Mouse (Mus musculus) small intestine, adult 2 months (tissue): Measurements from ENCODE around the gene Hyal3. TPM values are rescaled to one million over a fixed set of nuclear protein-coding genes. Genes with fewer than 3 reads are reported as not detected.
A peak's percentile ranks its signal among the peaks of the same experiment; 100 is the strongest.

Experiments used
- H3K27ac ChIP-seq: fragments of 200-500 bp; 2 replicates; pipeline ENCODE4 v1.5.1; 2012; ENCODE audit warnings: low read depth, low read length, control low read depth, inconsistent platforms; ENCODE audit not compliant: insufficient read depth
- H3K27me3 ChIP-seq: fragments of 200-500 bp; 2 replicates; pipeline ENCODE4 v1.6.1; 2012; ENCODE audit warnings: mild to moderate bottlenecking, moderate library complexity, low read length, inconsistent platforms; ENCODE audit not compliant: control insufficient read depth, insufficient read depth
- H3K36me3 ChIP-seq: fragments of 200-500 bp; 2 replicates; pipeline ENCODE4 v1.6.1; 2012; ENCODE audit warnings: mild to moderate bottlenecking, low read length, control low read depth, inconsistent platforms; ENCODE audit not compliant: control insufficient read depth, insufficient read depth
- H3K4me1 ChIP-seq: fragments of 200-500 bp; 2 replicates; pipeline ENCODE4 v1.6.1; 2012; ENCODE audit warnings: low read length, inconsistent platforms, mixed read lengths; ENCODE audit not compliant: control insufficient read depth, insufficient read depth, insufficient read length
- H3K4me3 ChIP-seq: fragments of 200-500 bp; 2 replicates; pipeline ENCODE4 v1.5.1; 2012; ENCODE audit warnings: low read depth, mild to moderate bottlenecking, control low read depth, inconsistent platforms, low read length, moderate library complexity
- CTCF ChIP-seq: fragments of 200-500 bp; IDR thresholded peaks from 2 replicates; pipeline ENCODE4 v1.5.1; 2012; ENCODE audit warnings: low read depth, mild to moderate bottlenecking, control low read depth, inconsistent platforms, low read length, moderate library complexity, mixed read lengths; ENCODE audit not compliant: insufficient replicate concordance, insufficient read length; ENCODE audit errors: extremely low read depth
- POLR2A ChIP-seq: fragments of 200-500 bp; IDR thresholded peaks from 2 replicates; pipeline ENCODE4 v1.6.1; 2012; ENCODE audit warnings: low read depth, mild to moderate bottlenecking, control low read depth, inconsistent platforms, low read length, moderate library complexity
- WGBS: fragments of 180-500 bp; shearing (Covaris S2); methylation state at CpG from one replicate; pipeline ENCODE4 v1.1.7; 2018; 5-methylcytosine and 5-hydroxymethylcytosine counted together
- polyA plus RNA-seq: library from polyadenylated mRNA; depleted of rRNA; stranded (reverse); fragments of >200 nt; gene quantifications from 2 replicates; pipeline ENCODE4 v1.2.3, GENCODE M21; 2012

The Hyal3 gene
- polyA plus RNA-seq, 1 experiment, result 0.89 TPM

DNA sequence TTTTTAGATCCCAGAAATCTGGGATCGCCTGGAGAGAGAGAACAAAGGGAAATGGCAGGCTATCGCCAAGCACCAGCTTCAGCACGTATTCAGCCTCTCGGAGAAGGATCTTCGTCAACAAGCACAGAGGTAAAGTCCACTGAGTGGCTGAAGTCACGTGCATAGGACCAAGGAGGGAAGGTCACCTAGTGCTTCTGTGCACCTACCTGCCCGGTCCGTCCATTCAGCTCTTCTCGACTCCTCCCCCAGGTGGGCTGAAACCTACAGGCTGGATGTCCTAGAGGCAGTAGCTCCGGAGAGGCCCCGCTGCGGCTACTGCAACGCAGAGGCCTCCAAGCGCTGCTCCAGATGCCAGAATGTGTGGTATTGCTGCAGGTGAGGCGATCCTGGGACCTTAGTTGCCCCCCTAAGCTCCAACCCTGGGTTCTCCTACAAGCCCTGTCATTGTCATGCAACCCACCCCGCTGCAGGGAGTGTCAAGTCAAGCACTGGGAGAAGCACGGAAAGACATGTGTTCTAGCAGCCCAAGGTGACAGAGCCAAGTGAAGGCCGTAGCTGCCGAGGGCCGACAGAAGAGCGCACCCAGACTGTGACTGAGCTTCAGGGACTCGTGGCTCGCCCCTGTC lies 30.0 kb upstream of the Hyal3 start:
- H3K4me3 ChIP-seq, result no peak overlapping the region
- 58% methylated on average over 23 of the region's 23 CpGs for WGBS

DNA sequence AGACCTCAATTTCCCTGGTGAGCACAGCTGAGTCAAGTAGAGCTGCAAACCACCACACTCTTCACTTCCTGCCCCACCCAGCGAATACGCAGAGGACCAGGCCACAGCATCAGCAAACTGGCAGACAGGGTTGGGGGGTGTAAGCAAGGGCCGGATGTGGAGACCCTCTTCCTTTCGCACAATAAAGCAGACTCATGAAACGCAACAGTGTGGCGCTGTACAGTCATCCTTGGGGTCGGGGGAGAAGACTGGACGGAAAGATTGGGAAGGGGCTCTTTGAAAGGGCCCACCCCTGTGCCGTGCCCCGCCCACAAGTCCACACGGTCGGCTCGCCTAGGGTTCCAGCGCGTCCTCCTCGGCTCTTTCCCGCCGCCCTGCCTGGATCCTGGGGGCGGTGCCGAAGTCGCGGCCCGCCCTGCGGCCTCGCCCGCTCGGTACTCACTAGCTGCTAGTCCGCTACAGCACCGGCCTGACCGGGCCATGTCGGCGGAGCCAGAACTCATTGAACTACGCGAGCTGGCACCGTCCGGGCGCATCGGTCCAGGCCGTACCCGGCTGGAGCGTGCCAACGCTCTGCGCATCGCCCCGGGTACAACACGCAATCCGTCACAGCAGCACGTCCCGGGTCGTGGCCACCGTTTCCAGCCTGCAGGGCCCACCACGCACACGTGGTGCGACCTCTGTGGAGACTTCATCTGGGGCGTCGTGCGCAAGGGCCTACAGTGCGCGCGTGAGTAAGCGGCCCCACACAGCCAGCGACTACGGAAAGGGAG lies 29.3 kb upstream of the Hyal3 start, which contains the start of gene Rassf1:
Gene Rassf1, plus strand, starts transcription at position 439 of the 773 bp plus-strand sequence.
- H3K4me3 ChIP-seq, result peak within 1 kb of the TSS; percentile 65
- peak within 1 kb of the TSS; percentile 33 for H3K27ac ChIP-seq
- TF ChIP-seq CTCF, result no peak
- no peak for TF ChIP-seq POLR2A
- H3K36me3 ChIP-seq, result no peaks in the 10 kb centered on the region
- H3K4me1 ChIP-seq, result peaks cover 21% of the 10 kb centered on the region
- WGBS, result 3% methylated on average over 63 of the region's 63 CpGs
- no peaks in the 10 kb centered on the region for H3K27me3 ChIP-seq

More for the DNA sequence above, 30.0 kb upstream of the Hyal3 start:
- TF ChIP-seq POLR2A (no peak), CTCF (no peak)
- peaks cover 21% of the 10 kb centered on the region for H3K4me1 ChIP-seq
- no peaks in the 10 kb centered on the region for H3K27me3 ChIP-seq
- H3K27ac ChIP-seq, result peak overlapping the region; percentile 33; the same call in 1 of the 2 replicates
- no peaks in the 10 kb centered on the region for H3K36me3 ChIP-seq

DNA sequence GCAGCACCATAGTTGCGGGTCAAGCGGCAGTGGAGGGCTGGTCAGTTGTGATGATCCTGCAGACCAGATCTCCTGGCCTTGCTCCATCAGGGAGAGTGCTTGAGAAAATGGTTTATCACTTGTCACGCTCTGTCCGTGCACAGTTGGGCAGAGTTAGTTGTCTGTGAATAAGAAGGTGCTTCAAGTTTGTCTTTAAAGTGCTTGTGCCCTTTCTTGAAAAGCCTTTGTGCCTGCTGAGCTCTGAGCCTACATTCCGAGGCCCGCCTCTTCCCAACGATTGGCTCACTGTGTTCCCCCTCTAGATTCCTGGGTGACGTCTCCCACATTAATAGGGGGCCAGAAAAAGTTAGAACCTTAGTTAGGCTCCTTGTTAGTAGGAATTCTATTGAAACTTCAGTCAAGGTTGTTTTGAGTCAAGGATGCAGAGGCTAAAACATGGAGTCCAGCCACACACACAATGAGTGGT lies 28.7 kb upstream of the Hyal3 start:
- TF ChIP-seq POLR2A (no peak; the same call in 1 of the 2 replicates), CTCF (no peak)
- WGBS, result 49% methylated on average over 8 of the region's 8 CpGs
- Histone ChIP-seq H3K36me3 (no peaks in the 10 kb centered on the region), H3K27ac (peak overlapping the region; percentile 27; the same call in 1 of the 2 replicates), H3K27me3 (no peaks in the 10 kb centered on the region), H3K4me1 (peaks cover 21% of the 10 kb centered on the region), H3K4me3 (peak overlapping the region; percentile 65)

DNA sequence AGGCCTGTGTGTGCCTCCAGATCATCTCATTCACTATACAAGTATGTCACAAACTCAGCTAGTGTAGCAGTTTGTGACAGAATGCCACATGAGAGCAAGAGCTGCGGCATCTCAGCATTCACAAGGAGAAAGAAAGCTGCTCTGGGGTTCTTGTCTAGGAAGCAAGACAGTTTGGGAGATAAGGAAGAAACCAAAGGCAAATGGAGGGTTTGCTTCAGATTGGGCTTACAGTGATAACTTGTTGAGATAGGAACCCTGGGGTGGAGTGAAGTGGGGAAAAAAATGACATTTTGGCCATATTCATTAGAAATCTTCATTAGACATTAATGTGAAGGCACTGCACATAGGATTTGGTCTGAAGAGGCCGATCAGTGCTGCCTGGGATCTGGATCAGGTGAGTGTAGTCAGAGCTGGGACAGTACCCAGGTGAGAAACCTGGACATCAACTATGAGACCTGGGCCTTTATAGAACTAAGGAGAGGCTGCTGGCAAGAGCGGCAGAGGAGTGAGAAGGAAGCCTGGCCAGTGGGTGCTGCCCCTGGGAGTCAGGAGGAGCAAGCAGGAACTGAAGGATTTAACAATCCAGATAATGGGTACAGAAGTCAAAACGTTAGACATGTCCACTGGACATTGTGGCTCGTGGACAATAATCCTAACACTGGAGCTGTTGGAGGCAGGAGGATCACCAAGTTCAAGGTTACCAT lies 27.8 kb upstream of the Hyal3 start:
- Histone ChIP-seq H3K4me3 (no peak overlapping the region), H3K36me3 (peaks cover 9% of the 10 kb centered on the region), H3K27me3 (no peaks in the 10 kb centered on the region), H3K4me1 (peaks cover 14% of the 10 kb centered on the region), H3K27ac (no peak overlapping the region)
- TF ChIP-seq CTCF (no peak), POLR2A (no peak)
- WGBS, result 80% methylated on average over 5 of the region's 5 CpGs

DNA sequence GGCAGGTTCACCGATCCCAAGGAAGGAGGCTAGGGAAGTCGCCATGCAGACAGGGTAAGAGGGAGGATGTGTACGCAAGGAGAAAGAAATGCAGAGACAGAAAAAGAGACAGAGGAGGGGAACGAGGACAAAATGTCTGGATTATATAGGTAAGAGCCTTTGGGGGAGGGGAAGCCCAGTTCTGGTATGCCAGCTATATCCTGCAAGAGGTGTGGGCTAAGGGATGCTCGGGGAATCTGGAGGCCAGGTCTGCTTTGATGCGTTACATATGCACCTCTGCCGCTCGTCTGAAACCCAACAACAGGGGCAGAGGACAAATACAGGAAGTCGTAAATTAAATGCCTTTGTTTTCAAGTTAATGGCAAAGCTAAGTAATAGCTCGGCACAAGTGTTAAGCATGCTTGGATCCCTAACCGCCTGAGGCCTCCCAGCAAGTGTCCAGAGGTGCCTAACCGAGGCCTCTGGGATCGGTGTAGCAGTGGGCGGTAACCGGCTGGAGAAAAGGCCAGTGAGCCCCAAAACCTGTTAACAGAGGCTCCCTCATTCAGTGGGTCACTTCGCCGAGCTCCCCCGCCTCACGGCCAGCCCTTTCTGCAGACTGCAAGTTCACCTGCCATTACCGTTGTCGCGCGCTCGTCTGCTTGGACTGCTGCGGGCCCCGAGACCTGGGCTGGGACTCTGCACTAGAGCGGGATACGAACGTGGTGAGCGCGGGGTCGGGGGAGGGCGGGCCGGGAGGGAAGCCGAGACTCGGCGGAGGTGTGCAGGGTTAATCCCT lies 26.9 kb upstream of the Hyal3 start:
- peak overlapping the region; percentile 3; the same call in 1 of the 2 replicates for H3K27ac ChIP-seq
- peaks cover 14% of the 10 kb centered on the region for H3K4me1 ChIP-seq
- WGBS, result 9% methylated on average over 37 of the region's 37 CpGs
- H3K36me3 ChIP-seq, result peaks cover 17% of the 10 kb centered on the region
- H3K27me3 ChIP-seq, result no peaks in the 10 kb centered on the region
- TF ChIP-seq POLR2A (no peak), CTCF (no peak)
- peak overlapping the region; percentile 61 for H3K4me3 ChIP-seq

DNA sequence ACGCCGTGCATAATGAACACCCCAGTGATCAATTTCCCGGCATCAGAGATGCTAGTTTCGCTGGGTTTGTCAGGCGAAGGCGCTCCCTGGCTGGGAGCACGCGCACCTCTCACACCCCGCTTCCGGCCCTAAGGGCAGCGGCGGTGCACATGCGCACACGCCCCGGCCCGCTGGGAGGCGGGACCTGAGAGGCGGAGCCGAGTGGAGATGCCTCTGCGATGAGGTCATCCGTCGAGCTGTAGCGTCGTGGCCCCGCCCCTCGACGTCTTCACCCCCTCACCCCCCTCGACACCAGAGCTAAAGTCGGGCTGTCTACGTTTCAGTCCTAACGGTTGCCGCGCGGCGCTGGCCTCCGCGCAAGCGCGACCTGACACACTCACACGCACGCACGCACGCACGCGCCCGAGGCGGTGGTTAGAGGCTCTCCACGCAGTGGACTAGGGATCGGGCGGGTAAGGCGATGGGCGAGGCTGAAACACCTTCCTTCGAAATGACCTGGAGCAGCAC lies 26.2 kb upstream of the Hyal3 start:
- Histone ChIP-seq H3K36me3 (peaks cover 24% of the 10 kb centered on the region), H3K4me3 (peak overlapping the region; percentile 79), H3K4me1 (peaks cover 14% of the 10 kb centered on the region), H3K27me3 (no peaks in the 10 kb centered on the region), H3K27ac (peak overlapping the region; percentile 98)
- under 1% methylated on average over 53 of the region's 53 CpGs for WGBS
- TF ChIP-seq POLR2A (peak; percentile 91), CTCF (no peak)
